ENCODE assay signal across 11 mouse cellular contexts in the genomic region with DNA sequence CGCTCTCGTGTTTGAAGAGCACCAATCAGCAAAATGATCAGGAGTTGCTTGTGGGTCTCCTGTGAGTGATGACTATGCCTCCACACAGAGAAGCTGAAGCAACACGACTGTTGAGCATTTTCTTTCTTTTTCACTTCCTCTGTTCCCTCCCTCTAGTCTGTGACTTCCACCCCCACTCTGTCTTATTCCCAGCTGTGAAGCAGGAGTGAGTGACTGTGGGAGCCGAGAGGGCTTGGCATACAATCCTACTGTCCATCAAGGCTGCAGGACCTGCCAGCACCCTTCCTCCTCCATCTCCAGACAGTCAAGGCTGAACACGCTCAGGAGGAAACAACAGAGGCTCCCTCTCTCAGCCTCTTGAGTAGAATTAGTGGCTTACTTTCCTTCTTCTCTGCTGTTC.
DNase-seq lines count a peak whose midpoint lies in the region; ATAC-seq lines count a peak whose summit lies in the region.
"Had no signal": no experiment of that assay in that cellular context is flagged by ENCODE, and none has a peak within 500 bp of the region (broad histone marks: within the 10 kb centered on the region; RNA-seq: fewer than 3 reads in every experiment).

No protein-coding gene starts in this region.

- intact Hi-C loops in heart, postnatal 25 days (cut with DNase I): no loop called here

- WGBS in forebrain, embryonic 12.5 days: 82% methylated on average over 5 of the region's 5 CpGs

- H3K36me3 ChIP-seq in forebrain, embryonic 12.5 days (replicated peaks): no peaks in the 10 kb centered on the region
- H3K36me3 ChIP-seq: stomach, embryonic 15.5 days had no signal

- DNase-seq in layer of hippocampus, adult 9-11 months: peak; percentile 27
- no peak for DNase-seq in layer of hippocampus, postnatal 14 days (ENCODE audit: low spot score in 2 of 2)
- DNase-seq in brain, adult 2 months (ENCODE audit: low read depth, low spot score): peak; percentile 20
- DNase-seq in heart, postnatal 25 days (ENCODE audit: low spot score): peak; percentile 3
- no peak for DNase-seq in yolk sac, embryonic 10.5 days (ENCODE audit: low spot score)
- DNase-seq: cerebellum, adult 9-10 months had no signal

- H3K27me3 ChIP-seq in forebrain, embryonic 12.5 days: no peaks in the 10 kb centered on the region
- H3K27me3 ChIP-seq: Patski; stomach, embryonic 15.5 days had no signal

- no peak overlapping the region for H3K9ac ChIP-seq in forebrain, embryonic 12.5 days
- H3K9ac ChIP-seq: stomach, embryonic 15.5 days had no signal

- H3K4me3 ChIP-seq in forebrain, embryonic 12.5 days (replicated peaks): no peak overlapping the region
- H3K4me3 ChIP-seq: erythroblast, embryonic 14.5 days; stomach, embryonic 15.5 days had no signal

- no peaks in the 10 kb centered on the region for H3K9me3 ChIP-seq in forebrain, embryonic 12.5 days
- H3K9me3 ChIP-seq: stomach, embryonic 15.5 days had no signal

- H3K4me2 ChIP-seq in forebrain, embryonic 12.5 days: no peak overlapping the region
- H3K4me2 ChIP-seq: stomach, embryonic 15.5 days had no signal

- peak; percentile 65 for ATAC-seq in megakaryocyte progenitor cell, adult 5-6 weeks (replicated peaks; ENCODE audit: poor library complexity)
- no peak for ATAC-seq in forebrain, embryonic 12.5 days (ENCODE audit: low FRiP score)
- ATAC-seq: Patski had no signal

- no peak overlapping the region for H3K27ac ChIP-seq in forebrain, embryonic 12.5 days
- H3K27ac ChIP-seq: stomach, embryonic 15.5 days had no signal

- H3K4me1 ChIP-seq in forebrain, embryonic 12.5 days: no peaks in the 10 kb centered on the region
- H3K4me1 ChIP-seq: stomach, embryonic 15.5 days had no signal

Comparison
In these comparisons a context has a peak if more than half of its experiments do, and no peak if none do; other contexts are left out.
1. DNase-seq: peak in layer of hippocampus, adult 9-11 months (single experiment), brain, adult 2 months (single experiment) and heart, postnatal 25 days (single experiment); none in layer of hippocampus, postnatal 14 days (0 of 2) and yolk sac, embryonic 10.5 days (single experiment).